Comparison of ENCODE assay signal across 28 mouse cellular contexts in the genomic region with DNA sequence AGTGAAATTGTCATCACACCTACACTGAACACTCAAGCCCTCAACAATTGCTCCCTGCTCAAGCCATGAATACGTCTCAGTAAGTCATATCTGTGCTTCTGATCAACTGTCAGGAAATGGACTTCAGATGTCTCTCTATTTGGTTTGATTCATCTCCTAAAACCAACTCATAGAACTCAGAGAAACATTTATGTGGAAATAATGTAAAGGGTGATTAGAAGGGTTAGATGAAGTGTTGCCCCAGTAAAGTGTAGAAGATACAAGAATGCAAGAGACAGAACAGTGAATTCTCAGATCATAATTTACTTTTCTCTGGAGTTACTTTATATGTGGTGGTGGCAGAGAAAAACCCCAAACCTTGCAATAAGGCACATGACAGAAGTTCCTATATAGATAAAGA.
"Had no signal": no experiment of that assay in that cellular context is flagged by ENCODE, and none has a peak within 500 bp of the region (broad histone marks: within the 10 kb centered on the region; RNA-seq: fewer than 3 reads in every experiment).

No protein-coding gene starts in this region.

- H3K9me3 ChIP-seq: embryonic facial prominence, embryonic 10.5 days; embryonic facial prominence, embryonic 12.5 days; embryonic facial prominence, embryonic 13.5 days; embryonic facial prominence, embryonic 15.5 days; forebrain, embryonic 10.5 days; forebrain, embryonic 12.5 days; forebrain, embryonic 13.5 days; forebrain, embryonic 15.5 days had no signal

- ATAC-seq: forebrain, embryonic 13.5 days; forebrain, embryonic 14.5 days; forebrain, embryonic 15.5 days; forebrain, embryonic 16.5 days; forebrain, postnatal 0 days had no signal

- H3K9ac ChIP-seq: embryonic facial prominence, embryonic 12.5 days; embryonic facial prominence, embryonic 13.5 days; embryonic facial prominence, embryonic 15.5 days; forebrain, embryonic 12.5 days; forebrain, embryonic 13.5 days; forebrain, embryonic 15.5 days; forebrain, postnatal 0 days had no signal

- H3K27ac ChIP-seq: embryonic facial prominence, embryonic 10.5 days; embryonic facial prominence, embryonic 12.5 days; embryonic facial prominence, embryonic 13.5 days; embryonic facial prominence, embryonic 15.5 days; forebrain, embryonic 10.5 days; forebrain, embryonic 12.5 days; forebrain, embryonic 13.5 days; forebrain, embryonic 15.5 days; gastrocnemius, adult 2 months; heart, adult 2 months had no signal

- H3K4me2 ChIP-seq: embryonic facial prominence, embryonic 12.5 days; embryonic facial prominence, embryonic 13.5 days; embryonic facial prominence, embryonic 15.5 days; forebrain, embryonic 12.5 days; forebrain, embryonic 13.5 days; forebrain, embryonic 15.5 days had no signal

- DNase-seq: cerebellum, adult 8-10 months; cerebellum, adult 9-10 months; cerebellum, adult 9-11 months; cerebellum, postnatal 10 days; cerebellum, postnatal 14 days; cerebellum, postnatal 25 days; cerebellum, postnatal 36 days; embryo, embryonic 11 days; forebrain, postnatal 0 days; gastrocnemius, adult 2 months; gastrocnemius, postnatal 10 days; gastrocnemius, postnatal 14 days; gastrocnemius, postnatal 25 days; gastrocnemius, postnatal 36 days; heart, adult 11 months; heart, adult 18-20 months; heart, adult 2 months had no signal

- H3K27me3 ChIP-seq: embryonic facial prominence, embryonic 12.5 days; embryonic facial prominence, embryonic 13.5 days; embryonic facial prominence, embryonic 15.5 days; forebrain, embryonic 12.5 days; forebrain, embryonic 13.5 days; forebrain, embryonic 15.5 days had no signal

- H3K36me3 ChIP-seq: embryonic facial prominence, embryonic 10.5 days; embryonic facial prominence, embryonic 12.5 days; embryonic facial prominence, embryonic 13.5 days; embryonic facial prominence, embryonic 15.5 days; forebrain, embryonic 10.5 days; forebrain, embryonic 12.5 days; forebrain, embryonic 15.5 days had no signal

- H3K4me3 ChIP-seq: embryonic facial prominence, embryonic 10.5 days; embryonic facial prominence, embryonic 12.5 days; embryonic facial prominence, embryonic 13.5 days; embryonic facial prominence, embryonic 15.5 days; erythroblast, embryonic 14.5 days; forebrain, embryonic 10.5 days; forebrain, embryonic 12.5 days; forebrain, embryonic 13.5 days; forebrain, embryonic 15.5 days; gastrocnemius, adult 2 months; heart, adult 2 months had no signal

- H3K4me1 ChIP-seq: embryonic facial prominence, embryonic 10.5 days; embryonic facial prominence, embryonic 12.5 days; embryonic facial prominence, embryonic 13.5 days; embryonic facial prominence, embryonic 15.5 days; forebrain, embryonic 10.5 days; forebrain, embryonic 12.5 days; forebrain, embryonic 13.5 days; forebrain, embryonic 15.5 days had no signal
